Mouse (Mus musculus) erythroid progenitor cell, adult 5-6 weeks (primary cell): Measurements from ENCODE around the gene Uqcr11. TPM values are rescaled to one million over a fixed set of nuclear protein-coding genes. Genes with fewer than 3 reads are reported as not detected.

Source experiments
- total RNA-seq, 2 experiments: library from RNA; stranded (forward) in 1 of 2; stranded (reverse) in 1 of 2; fragments of 150-400 nt in 1 of 2; fragments of 186-747, 209-891 nt in 1 of 2; gene quantifications; 2 replicates each; pipeline versions ENCODE4 v1.2.3 to v1.2.4; 2015 to 2017; ENCODE audit warnings: low replicate concordance in 2 of 2

Uqcr11 gene
- total RNA-seq, 2 experiments from 2014 or later = 65.8 to 67.9 TPM

Other genes with a start within 250 kb of the Uqcr11 start
- 10.1 and 19.7 TPM in 2 replicates for gene Cirbp, start 240.8 kb downstream of the Uqcr11 start, total RNA-seq (2015; ENCODE audit: low replicate concordance)
- 33.5 and 39.6 TPM in 2 replicates for gene Cirbp, start 240.8 kb downstream of the Uqcr11 start, total RNA-seq (2017; ENCODE audit: low replicate concordance)
- not detected in 2 replicates for gene 1600002K03Rik, start 233.9 kb downstream of the Uqcr11 start, total RNA-seq (2015; ENCODE audit: low replicate concordance)
- not detected in 2 replicates for gene 1600002K03Rik, start 233.9 kb downstream of the Uqcr11 start, total RNA-seq (2017; ENCODE audit: low replicate concordance)
- not detected in 2 replicates for gene Efna2, start 227.3 kb downstream of the Uqcr11 start, total RNA-seq (2015; ENCODE audit: low replicate concordance)
- gene Efna2, start 227.3 kb downstream of the Uqcr11 start, total RNA-seq (2017; ENCODE audit: low replicate concordance) = not detected in 2 replicates
- 26.3 and 59.5 TPM in 2 replicates for gene Mum1, start 180.4 kb downstream of the Uqcr11 start, total RNA-seq (2015; ENCODE audit: low replicate concordance)
- 65.3 and 74.2 TPM in 2 replicates for gene Mum1, start 180.4 kb downstream of the Uqcr11 start, total RNA-seq (2017; ENCODE audit: low replicate concordance)
- 87.6 and 109 TPM in 2 replicates for gene Ndufs7, start 157.7 kb downstream of the Uqcr11 start, total RNA-seq (2015; ENCODE audit: low replicate concordance)
- gene Ndufs7, start 157.7 kb downstream of the Uqcr11 start, total RNA-seq (2017; ENCODE audit: low replicate concordance) = 43.9 and 66.0 TPM in 2 replicates
- gene Gamt, start 145.8 kb downstream of the Uqcr11 start, total RNA-seq (2015; ENCODE audit: low replicate concordance) = 1.4 TPM in 1 of 2 replicates, not detected in the other
- not detected in 2 replicates for gene Gamt, start 145.8 kb downstream of the Uqcr11 start, total RNA-seq (2017; ENCODE audit: low replicate concordance)
- 35.6 and 83.6 TPM in 2 replicates for gene Dazap1, start 145.3 kb downstream of the Uqcr11 start, total RNA-seq (2015; ENCODE audit: low replicate concordance)
- 72.0 and 102 TPM in 2 replicates for gene Dazap1, start 145.3 kb downstream of the Uqcr11 start, total RNA-seq (2017; ENCODE audit: low replicate concordance)
- 689 and 862 TPM in 2 replicates for gene Rps15, start 114.4 kb downstream of the Uqcr11 start, total RNA-seq (2015; ENCODE audit: low replicate concordance)
- 557 and 668 TPM in 2 replicates for gene Rps15, start 114.4 kb downstream of the Uqcr11 start, total RNA-seq (2017; ENCODE audit: low replicate concordance)
- gene Apc2, start 110.9 kb downstream of the Uqcr11 start, total RNA-seq (2015; ENCODE audit: low replicate concordance) = not detected in 2 replicates
- 0.13 TPM in 1 of 2 replicates, not detected in the other for gene Apc2, start 110.9 kb downstream of the Uqcr11 start, total RNA-seq (2017; ENCODE audit: low replicate concordance)
- 7.2 and 13.4 TPM in 2 replicates for gene 2310011J03Rik, start 86.3 kb downstream of the Uqcr11 start, total RNA-seq (2015; ENCODE audit: low replicate concordance)
- gene 2310011J03Rik, start 86.3 kb downstream of the Uqcr11 start, total RNA-seq (2017; ENCODE audit: low replicate concordance) = 6.1 and 10.8 TPM in 2 replicates
- gene Pcsk4, start 77.3 kb downstream of the Uqcr11 start, total RNA-seq (2015; ENCODE audit: low replicate concordance) = not detected in 2 replicates
- 1.0 TPM in 1 of 2 replicates, not detected in the other for gene Pcsk4, start 77.3 kb downstream of the Uqcr11 start, total RNA-seq (2017; ENCODE audit: low replicate concordance)
- gene Reep6, start 76.9 kb downstream of the Uqcr11 start, total RNA-seq (2015; ENCODE audit: low replicate concordance) = 17.2 and 22.3 TPM in 2 replicates
- gene Reep6, start 76.9 kb downstream of the Uqcr11 start, total RNA-seq (2017; ENCODE audit: low replicate concordance) = 16.8 and 18.2 TPM in 2 replicates
- gene Adamtsl5, start 58.4 kb downstream of the Uqcr11 start, total RNA-seq (2015; ENCODE audit: low replicate concordance) = 0.84 TPM in 1 of 2 replicates, not detected in the other
- gene Adamtsl5, start 58.4 kb downstream of the Uqcr11 start, total RNA-seq (2017; ENCODE audit: low replicate concordance) = 0.13 and 30.2 TPM in 2 replicates
- gene Plk5, start 50.4 kb downstream of the Uqcr11 start, total RNA-seq (2015; ENCODE audit: low replicate concordance) = not detected in 2 replicates
- not detected in 2 replicates for gene Plk5, start 50.4 kb downstream of the Uqcr11 start, total RNA-seq (2017; ENCODE audit: low replicate concordance)
- gene Mex3d, start 19.2 kb downstream of the Uqcr11 start, total RNA-seq (2015; ENCODE audit: low replicate concordance) = 1.4 TPM in 1 of 2 replicates, not detected in the other
- 6.7 TPM in 1 of 2 replicates, not detected in the other for gene Mex3d, start 19.2 kb downstream of the Uqcr11 start, total RNA-seq (2017; ENCODE audit: low replicate concordance)
- 33.5 TPM in 2 replicates for gene Mbd3, start 7.3 kb downstream of the Uqcr11 start, total RNA-seq (2015; ENCODE audit: low replicate concordance)
- 39.7 and 45.8 TPM in 2 replicates for gene Mbd3, start 7.3 kb downstream of the Uqcr11 start, total RNA-seq (2017; ENCODE audit: low replicate concordance)
- gene Tcf3, start 26.8 kb upstream of the Uqcr11 start, total RNA-seq (2015; ENCODE audit: low replicate concordance) = 127 and 148 TPM in 2 replicates
- gene Tcf3, start 26.8 kb upstream of the Uqcr11 start, total RNA-seq (2017; ENCODE audit: low replicate concordance) = 140 and 145 TPM in 2 replicates
- gene Onecut3, start 88.0 kb upstream of the Uqcr11 start, total RNA-seq (2015; ENCODE audit: low replicate concordance) = not detected in 2 replicates
- not detected in 2 replicates for gene Onecut3, start 88.0 kb upstream of the Uqcr11 start, total RNA-seq (2017; ENCODE audit: low replicate concordance)
- not detected in 2 replicates for gene Atp8b3, start 132.3 kb upstream of the Uqcr11 start, total RNA-seq (2015; ENCODE audit: low replicate concordance)
- gene Atp8b3, start 132.3 kb upstream of the Uqcr11 start, total RNA-seq (2017; ENCODE audit: low replicate concordance) = 0.39 TPM in 1 of 2 replicates, not detected in the other
- gene Rexo1, start 154.7 kb upstream of the Uqcr11 start, total RNA-seq (2015; ENCODE audit: low replicate concordance) = 33.5 and 35.7 TPM in 2 replicates
- gene Rexo1, start 154.7 kb upstream of the Uqcr11 start, total RNA-seq (2017; ENCODE audit: low replicate concordance) = 16.3 and 25.7 TPM in 2 replicates
- 8.4 and 9.4 TPM in 2 replicates for gene Klf16, start 170.5 kb upstream of the Uqcr11 start, total RNA-seq (2015; ENCODE audit: low replicate concordance)
- gene Klf16, start 170.5 kb upstream of the Uqcr11 start, total RNA-seq (2017; ENCODE audit: low replicate concordance) = 9.9 and 14.1 TPM in 2 replicates
- gene Abhd17a, start 183.5 kb upstream of the Uqcr11 start, total RNA-seq (2015; ENCODE audit: low replicate concordance) = 44.7 and 49.0 TPM in 2 replicates
- gene Abhd17a, start 183.5 kb upstream of the Uqcr11 start, total RNA-seq (2017; ENCODE audit: low replicate concordance) = 5.5 and 30.7 TPM in 2 replicates
- gene Scamp4, start 196.0 kb upstream of the Uqcr11 start, total RNA-seq (2015; ENCODE audit: low replicate concordance) = 8.8 and 10.5 TPM in 2 replicates
- gene Scamp4, start 196.0 kb upstream of the Uqcr11 start, total RNA-seq (2017; ENCODE audit: low replicate concordance) = 2.3 and 6.9 TPM in 2 replicates
- gene Adat3, start 196.1 kb upstream of the Uqcr11 start, total RNA-seq (2015; ENCODE audit: low replicate concordance) = not detected in 2 replicates
- gene Adat3, start 196.1 kb upstream of the Uqcr11 start, total RNA-seq (2017; ENCODE audit: low replicate concordance) = 1.4 TPM in 1 of 2 replicates, not detected in the other
- 0.72 and 1.7 TPM in 2 replicates for gene Gm49322, start 199.2 kb upstream of the Uqcr11 start, total RNA-seq (2015; ENCODE audit: low replicate concordance)
- 0.64 and 5.4 TPM in 2 replicates for gene Gm49322, start 199.2 kb upstream of the Uqcr11 start, total RNA-seq (2017; ENCODE audit: low replicate concordance)
- gene Csnk1g2, start 216.0 kb upstream of the Uqcr11 start, total RNA-seq (2015; ENCODE audit: low replicate concordance) = 31.4 and 58.0 TPM in 2 replicates
- 50.1 and 62.4 TPM in 2 replicates for gene Csnk1g2, start 216.0 kb upstream of the Uqcr11 start, total RNA-seq (2017; ENCODE audit: low replicate concordance)